Mouse (Mus musculus) forebrain, postnatal 0 days (tissue): ENCODE data around the gene Platr17. TPM values are rescaled to one million over a fixed set of nuclear protein-coding genes. Genes with fewer than 3 reads are reported as not detected.
"Not testable (repeated sequence)": the region's sequence is repeated elsewhere in the genome, so short reads cannot be mapped to it uniquely, and the experiment has no call there.

Experiments
- ATAC-seq: fragments of 200-750 bp; cut with Nextera tagmentation; 2 replicates; pipeline ENCODE4 v1.8.0; 2017; ENCODE audit warnings: mild to moderate bottlenecking, moderate library complexity
- DNase-seq: peaks from one replicate; pipeline ENCODE4 v3.0.0-alpha.2; 2015
- H3K27ac ChIP-seq: fragments of 300-500 bp; sonication (generic); 2 replicates; pipeline ENCODE4 v1.5.1; 2014; ENCODE audit warnings: low read depth, mild to moderate bottlenecking, antibody characterized with exemption, low read length, moderate library complexity, mixed read lengths
- H3K27me3 ChIP-seq: fragments of 300-500 bp; sonication (generic); 2 replicates; pipeline ENCODE4 v1.6.1; 2014; ENCODE audit warnings: mild to moderate bottlenecking, low read length, mixed read lengths; ENCODE audit not compliant: insufficient read depth
- H3K36me3 ChIP-seq: fragments of 300-500 bp; sonication (generic); 2 replicates; pipeline ENCODE4 v1.6.1; 2014; ENCODE audit warnings: mild to moderate bottlenecking, moderate library complexity; ENCODE audit not compliant: insufficient read depth
- H3K4me1 ChIP-seq: fragments of 300-500 bp; sonication (generic); 2 replicates; pipeline ENCODE4 v1.6.1; 2014; ENCODE audit warnings: antibody characterized with exemption; ENCODE audit not compliant: insufficient read depth
- H3K4me2 ChIP-seq: fragments of 300-500 bp; sonication (generic); 2 replicates; pipeline ENCODE4 v1.6.1; 2014; ENCODE audit warnings: low read depth, mild to moderate bottlenecking, moderate library complexity
- H3K4me3 ChIP-seq: fragments of 300-500 bp; sonication (generic); 2 replicates; pipeline ENCODE4 v1.5.1; 2014; ENCODE audit warnings: low read depth, low read length, mixed read lengths
- H3K9ac ChIP-seq: fragments of 300-500 bp; sonication (generic); 2 replicates; pipeline ENCODE4 v1.6.1; 2014; ENCODE audit warnings: mild to moderate bottlenecking
- H3K9me3 ChIP-seq: fragments of 300-500 bp; sonication (generic); 2 replicates; pipeline ENCODE4 v1.6.1; 2016; ENCODE audit warnings: low read length
- CTCF ChIP-seq: sonication (generic); IDR thresholded peaks from 2 replicates; pipeline ENCODE4 v1.5.1; 2016; ENCODE audit warnings: antibody characterized with exemption, control low read depth, low read depth
- WGBS: fragments of 180-500 bp; shearing (Covaris S2); extraction: QIAGEN DNeasy Blood & Tissue Kit; methylation state at CpG from one replicate; pipeline ENCODE4 v1.1.7; 2014; 5-methylcytosine and 5-hydroxymethylcytosine counted together
- polyA plus RNA-seq: library from polyadenylated mRNA; unstranded; fragments of >200 nt; fragmentation: Nextera tagmentation; extraction: Ambion mirVana; gene quantifications from 2 replicates; pipeline ENCODE4 v1.2.1, GENCODE M21; 2015
- total RNA-seq: library from RNA; depleted of rRNA; stranded (reverse); fragments of >200 nt; gene quantifications from 2 replicates; pipeline ENCODE4 v1.2.3, GENCODE M21; 2014

The Platr17 gene
- total and polyA plus RNA-seq, 2 experiments from 2014 or later: 2.0 TPM; not detected in 1

DNA sequence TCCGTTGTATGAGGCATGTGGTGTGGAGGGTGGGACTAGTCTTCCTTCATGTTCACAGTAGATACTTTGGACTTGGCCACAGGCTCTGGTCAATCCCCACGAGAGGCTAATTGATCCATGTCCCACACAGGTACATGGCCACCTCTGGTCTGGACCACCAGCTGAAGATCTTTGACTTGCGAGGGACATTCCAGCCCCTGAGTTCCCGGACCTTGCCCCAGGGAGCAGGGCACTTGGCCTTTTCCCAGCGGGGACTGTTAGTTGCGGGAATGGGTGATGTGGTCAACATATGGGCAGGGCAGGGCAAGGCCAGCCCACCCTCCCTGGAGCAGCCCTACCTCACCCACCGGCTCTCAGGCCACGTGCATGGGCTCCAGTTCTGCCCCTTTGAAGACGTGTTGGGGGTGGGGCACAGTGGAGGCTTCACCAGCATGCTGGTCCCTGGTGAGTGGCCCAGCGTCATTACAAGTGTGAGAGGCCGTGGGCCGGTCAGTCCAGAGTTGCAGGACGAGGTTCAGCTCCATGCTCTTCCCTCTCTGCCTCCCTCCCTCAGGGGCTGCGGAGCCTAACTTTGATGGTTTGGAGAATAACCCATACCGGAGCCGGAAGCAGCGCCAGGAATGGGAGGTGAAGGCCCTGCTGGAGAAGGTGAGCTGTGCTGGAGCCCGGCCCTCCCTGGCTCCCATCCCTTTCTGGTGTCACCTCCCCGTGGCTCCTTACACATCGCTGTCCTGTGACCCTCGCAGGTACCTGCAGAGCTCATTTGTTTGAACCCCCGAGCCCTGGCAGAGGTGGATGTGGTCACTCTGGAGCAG lies 43.4 kb downstream of the Platr17 start:
- Histone ChIP-seq H3K27me3 (no peaks in the 10 kb centered on the region), H3K9me3 (no peaks in the 10 kb centered on the region), H3K4me2 (no peak overlapping the region), H3K9ac (no peak overlapping the region), H3K4me3 (no peak overlapping the region), H3K27ac (no peak overlapping the region), H3K36me3 (peaks cover 54% of the 10 kb centered on the region), H3K4me1 (peaks cover 9% of the 10 kb centered on the region; the same call in 1 of the 2 replicates)
- TF ChIP-seq CTCF: no peak
- ATAC-seq (no peak), DNase-seq (no peak)
- WGBS: 91% methylated on average over 22 of the region's 22 CpGs

GRCm38 (mm10) chr17:33948905-33949537 lies 44.1 kb downstream of the Platr17 start:
- no peaks in the 10 kb centered on the region for H3K27me3 ChIP-seq
- H3K4me1 ChIP-seq: peaks cover 9% of the 10 kb centered on the region; the same call in 1 of the 2 replicates
- no peak overlapping the region for H3K27ac ChIP-seq
- 87% methylated on average over 19 of the region's 19 CpGs for WGBS
- H3K4me2 ChIP-seq: no peak overlapping the region
- DNase-seq (no peak), ATAC-seq (no peak)
- no peak overlapping the region for H3K9ac ChIP-seq
- no peak for TF ChIP-seq CTCF
- H3K4me3 ChIP-seq: no peak overlapping the region
- no peaks in the 10 kb centered on the region for H3K9me3 ChIP-seq
- H3K36me3 ChIP-seq: peaks cover 53% of the 10 kb centered on the region

- H3K27ac ChIP-seq: peak overlapping the region; percentile 91
- peak overlapping the region; percentile 49 for H3K4me3 ChIP-seq
- no peaks in the 10 kb centered on the region for H3K27me3 ChIP-seq
- no peaks in the 10 kb centered on the region for H3K9me3 ChIP-seq
- 79% methylated on average over 10 of the region's 10 CpGs for WGBS
- no peak for TF ChIP-seq CTCF
- H3K9ac ChIP-seq: peak overlapping the region; percentile 76
- ATAC-seq (no peak), DNase-seq (no peak)
- H3K4me2 ChIP-seq: peak overlapping the region; percentile 97
- peaks cover 17% of the 10 kb centered on the region for H3K4me1 ChIP-seq
- H3K36me3 ChIP-seq: peaks cover 45% of the 10 kb centered on the region
Measured at GRCm38 (mm10) chr17:33950131-33950625, 45.2 kb downstream of the Platr17 start.

- Histone ChIP-seq H3K4me3 (peak within 1 kb of the TSS; percentile 49), H3K27me3 (no peaks in the 10 kb centered on the region), H3K9ac (peak within 1 kb of the TSS; percentile 76), H3K4me1 (peaks cover 17% of the 10 kb centered on the region), H3K4me2 (peak within 1 kb of the TSS; percentile 97), H3K36me3 (peaks cover 38% of the 10 kb centered on the region), H3K27ac (peak within 1 kb of the TSS; percentile 91), H3K9me3 (no peaks in the 10 kb centered on the region)
- TF ChIP-seq CTCF: peak; percentile 37
- peak; percentile 89 for DNase-seq
- 4% methylated on average over 45 of the region's 45 CpGs for WGBS
- ATAC-seq: peak; percentile 84
Measured at GRCm38 (mm10) chr17:33951021-33951946, 46.3 kb downstream of the Platr17 start, which contains the start of gene B3galt4. Gene B3galt4 (minus strand): TSS chr17:33951488.

DNA sequence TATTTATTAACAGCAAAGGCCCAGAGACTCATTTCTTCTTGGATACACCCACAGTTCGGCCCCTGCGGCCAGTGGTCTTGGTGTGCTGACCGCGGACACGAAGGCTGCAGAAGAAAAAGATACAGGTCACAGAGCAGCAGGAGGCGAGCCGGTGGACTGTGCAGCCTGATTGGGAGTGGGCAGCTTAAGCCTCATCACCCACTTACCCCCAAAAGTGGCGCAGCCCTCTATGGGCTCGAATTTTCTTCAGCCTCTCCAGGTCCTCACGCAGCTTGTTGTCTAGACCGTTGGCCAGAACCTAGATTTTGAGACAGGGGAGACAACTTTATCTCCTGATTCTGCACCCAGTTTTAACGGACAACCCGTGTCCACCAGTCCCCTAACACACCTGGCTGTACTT lies 47.1 kb downstream of the Platr17 start:
- H3K27ac ChIP-seq, H3K27me3 ChIP-seq, H3K9me3 ChIP-seq, ATAC-seq, H3K4me3 ChIP-seq, DNase-seq: not testable (repeated sequence)
- Histone ChIP-seq H3K9ac (0 out of 2 replicates have a peak overlapping the region, but pooled peaks have one; percentile 76), H3K4me2 (peak overlapping the region; percentile 97), H3K36me3 (peaks cover 32% of the 10 kb centered on the region), H3K4me1 (peaks cover 17% of the 10 kb centered on the region)
- WGBS: 79% methylated on average over 13 of the region's 13 CpGs

DNA sequence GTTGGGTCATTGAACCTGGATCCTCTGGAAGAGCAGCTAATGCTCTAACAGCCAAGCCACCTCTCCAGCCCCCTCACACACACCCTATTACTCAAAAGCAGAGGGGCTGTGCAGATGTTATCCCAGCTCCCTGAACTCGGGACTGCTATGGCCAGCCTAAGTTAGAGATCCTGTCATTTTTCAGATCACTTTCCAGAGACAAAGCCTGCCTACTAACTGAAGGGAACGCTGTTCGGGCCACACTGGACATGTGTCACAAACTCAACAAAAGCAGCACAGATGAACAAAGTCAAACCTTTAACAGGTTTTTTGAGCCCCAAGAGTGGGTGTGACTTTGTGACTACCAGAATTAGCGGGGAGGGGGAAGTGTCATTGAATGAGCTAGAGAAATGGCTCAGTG lies 47.9 kb downstream of the Platr17 start:
- H3K4me1 ChIP-seq: peaks cover 17% of the 10 kb centered on the region
- DNase-seq: no peak
- H3K4me3 ChIP-seq: no peak overlapping the region
- H3K27me3 ChIP-seq: no peaks in the 10 kb centered on the region
- peaks cover 31% of the 10 kb centered on the region for H3K36me3 ChIP-seq
- 76% methylated on average over 4 of the region's 4 CpGs for WGBS
- no peak overlapping the region for H3K4me2 ChIP-seq
- no peak for TF ChIP-seq CTCF
- no peaks in the 10 kb centered on the region for H3K9me3 ChIP-seq
- H3K9ac ChIP-seq: no peak overlapping the region
- 0 out of 2 replicates have a peak overlapping the region, but pooled peaks have one; percentile 15 for H3K27ac ChIP-seq
- ATAC-seq: no peak
